Mouse (Mus musculus): ENCODE data around the gene Tcfl5. TPM values are rescaled to one million over a fixed set of nuclear protein-coding genes. Genes with fewer than 3 reads are reported as not detected.

Gene Tcfl5
- total RNA-seq, 1 experiment: 44.9 TPM

DNA sequence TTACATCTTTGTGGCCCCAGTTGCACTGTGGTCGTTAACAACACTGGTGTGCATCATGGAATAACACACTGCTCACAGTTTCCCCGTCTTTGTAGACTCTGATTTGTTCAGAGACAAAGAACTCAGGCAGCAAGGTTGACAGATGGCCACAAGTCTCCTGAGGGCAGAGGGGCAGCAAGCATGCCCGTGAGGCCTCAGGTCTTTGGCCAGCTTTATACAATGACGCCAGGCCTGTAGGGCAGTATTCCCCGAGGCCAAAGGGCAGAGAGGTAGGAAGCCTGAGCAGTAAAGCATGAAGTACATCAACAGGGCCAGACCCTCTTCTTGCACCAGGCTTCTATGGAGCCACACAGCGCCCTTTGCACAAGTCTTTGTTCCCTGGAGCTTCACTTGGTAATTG is 12.6 kb upstream of the Tcfl5 start:
- no peak for DNase-seq (ENCODE audit: low read depth, low spot score)
- H3K27ac ChIP-seq (ENCODE audit: insufficient read depth, low read depth, low read length, poor library complexity, severe bottlenecking): no peak overlapping the region
- H3K4me3 ChIP-seq (ENCODE audit: insufficient read depth in 1 of 2, low read depth in 1 of 2, low read length in 2 of 2, poor library complexity in 1 of 2, severe bottlenecking in 1 of 2): no peak overlapping the region
- in situ Hi-C loops (cut with MboI; ENCODE audit: low sequenced_read_pairs in 2 of 2, unreplicated experiment in 2 of 2): no loop called here
- no peaks in the 10 kb centered on the region for H3K36me3 ChIP-seq (ENCODE audit: control insufficient read depth, insufficient read depth, low read length, poor library complexity, severe bottlenecking)
- no peaks in the 10 kb centered on the region for H3K9me3 ChIP-seq (ENCODE audit: control insufficient read depth, insufficient read depth, low read depth, low read length)
- H3K9ac ChIP-seq (ENCODE audit: insufficient read depth, low read depth, low read length, poor library complexity, severe bottlenecking): no peak overlapping the region
- TF ChIP-seq HCFC1 (IDR thresholded peaks at IDR 0.05; ENCODE audit: borderline replicate concordance, insufficient read depth, low read length): no peak
- no peak for TF ChIP-seq MAFK (IDR thresholded peaks at IDR 0.05; ENCODE audit: insufficient read depth, low read depth, low read length)
- TF ChIP-seq ZNF384 (IDR thresholded peaks at IDR 0.05; ENCODE audit: low read depth, low read length): no peak
- TF ChIP-seq CHD2 (IDR thresholded peaks at IDR 0.05; ENCODE audit: low read depth, low read length): no peak
- TF ChIP-seq ZC3H11A (IDR thresholded peaks at IDR 0.05; ENCODE audit: borderline replicate concordance, low read depth, low read length): no peak
- peaks cover 0 to 6% of the 10 kb centered on the region in 2 experiments; a peak in 2 of 4 replicates for H3K4me1 ChIP-seq (ENCODE audit: control insufficient read depth in 2 of 2, insufficient read depth in 2 of 2, low read length in 2 of 2, poor library complexity in 1 of 2)

DNA sequence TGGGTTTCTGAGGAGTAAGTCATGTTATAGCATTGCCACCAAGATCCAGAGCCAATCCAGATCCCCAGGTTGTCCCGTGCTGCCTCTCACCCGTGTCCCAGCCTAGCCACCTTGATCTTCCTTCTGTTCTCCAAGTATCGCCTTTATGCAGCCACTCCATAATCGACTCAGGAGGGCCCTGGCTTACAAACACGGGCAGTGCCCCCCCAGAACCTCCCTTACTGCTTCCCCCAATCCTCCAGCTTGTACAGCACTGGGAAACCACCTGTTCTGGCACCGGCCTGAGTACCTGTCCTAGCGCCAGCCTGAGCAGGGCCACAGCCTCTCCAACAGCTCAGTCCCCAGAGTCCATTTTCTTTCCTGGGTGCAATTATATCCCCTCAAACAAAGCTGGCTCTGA is 12.2 kb upstream of the Tcfl5 start:
- Histone ChIP-seq H3K4me3 (ENCODE audit: insufficient read depth in 1 of 2, low read depth in 1 of 2, low read length in 2 of 2, poor library complexity in 1 of 2, severe bottlenecking in 1 of 2) (no peak overlapping the region), H3K36me3 (ENCODE audit: control insufficient read depth, insufficient read depth, low read length, poor library complexity, severe bottlenecking) (no peaks in the 10 kb centered on the region), H3K9me3 (ENCODE audit: control insufficient read depth, insufficient read depth, low read depth, low read length) (no peaks in the 10 kb centered on the region), H3K27ac (ENCODE audit: insufficient read depth, low read depth, low read length, poor library complexity, severe bottlenecking) (no peak overlapping the region), H3K4me1 (ENCODE audit: control insufficient read depth in 2 of 2, insufficient read depth in 2 of 2, low read length in 2 of 2, poor library complexity in 1 of 2) (peaks cover 0 to 6% of the 10 kb centered on the region in 2 experiments; a peak in 2 of 4 replicates), H3K9ac (ENCODE audit: insufficient read depth, low read depth, low read length, poor library complexity, severe bottlenecking) (no peak overlapping the region)
- no peak for DNase-seq (ENCODE audit: low read depth, low spot score)
- in situ Hi-C loops (cut with MboI; ENCODE audit: low sequenced_read_pairs in 2 of 2, unreplicated experiment in 2 of 2): no loop called here
- TF ChIP-seq HCFC1 (IDR thresholded peaks at IDR 0.05; ENCODE audit: borderline replicate concordance, insufficient read depth, low read length): no peak
- TF ChIP-seq CHD2 (IDR thresholded peaks at IDR 0.05; ENCODE audit: low read depth, low read length): no peak
- TF ChIP-seq ZNF384 (IDR thresholded peaks at IDR 0.05; ENCODE audit: low read depth, low read length): no peak
- no peak for TF ChIP-seq ZC3H11A (IDR thresholded peaks at IDR 0.05; ENCODE audit: borderline replicate concordance, low read depth, low read length)
- no peak for TF ChIP-seq MAFK (IDR thresholded peaks at IDR 0.05; ENCODE audit: insufficient read depth, low read depth, low read length)

DNA sequence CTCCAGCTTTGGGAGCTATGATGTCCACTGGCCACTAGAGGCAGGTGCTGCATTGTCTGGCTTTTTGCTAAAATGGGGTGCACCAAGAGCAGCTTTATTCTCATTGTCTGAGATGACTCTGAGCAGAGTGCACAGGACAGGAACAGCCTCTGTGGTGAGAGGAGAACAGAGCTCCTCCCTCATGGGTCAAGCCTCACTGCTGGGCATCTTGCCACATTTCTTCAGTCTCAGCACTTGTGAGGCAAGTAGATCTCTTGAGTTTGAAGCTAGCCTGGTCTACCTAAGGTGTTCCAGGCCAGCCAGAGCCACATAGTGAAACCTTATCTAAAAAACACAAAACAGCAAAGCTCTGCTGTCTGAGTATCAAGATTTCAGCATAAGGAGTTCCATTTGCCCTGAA is 4.3 kb upstream of the Tcfl5 start:
- Histone ChIP-seq H3K27ac (ENCODE audit: insufficient read depth, low read depth, low read length, poor library complexity, severe bottlenecking) (no peak overlapping the region), H3K4me1 (ENCODE audit: control insufficient read depth in 2 of 2, insufficient read depth in 2 of 2, low read length in 2 of 2, poor library complexity in 1 of 2) (no peaks in the 10 kb centered on the region), H3K9me3 (ENCODE audit: control insufficient read depth, insufficient read depth, low read depth, low read length) (no peaks in the 10 kb centered on the region), H3K9ac (ENCODE audit: insufficient read depth, low read depth, low read length, poor library complexity, severe bottlenecking) (no peak overlapping the region), H3K36me3 (ENCODE audit: control insufficient read depth, insufficient read depth, low read length, poor library complexity, severe bottlenecking) (no peaks in the 10 kb centered on the region), H3K4me3 (ENCODE audit: insufficient read depth in 1 of 2, low read depth in 1 of 2, low read length in 2 of 2, poor library complexity in 1 of 2, severe bottlenecking in 1 of 2) (no peak overlapping the region)
- TF ChIP-seq CHD2 (IDR thresholded peaks at IDR 0.05; ENCODE audit: low read depth, low read length) (no peak), ZNF384 (IDR thresholded peaks at IDR 0.05; ENCODE audit: low read depth, low read length) (no peak), MAFK (IDR thresholded peaks at IDR 0.05; ENCODE audit: insufficient read depth, low read depth, low read length) (no peak), ZC3H11A (IDR thresholded peaks at IDR 0.05; ENCODE audit: borderline replicate concordance, low read depth, low read length) (no peak), HCFC1 (IDR thresholded peaks at IDR 0.05; ENCODE audit: borderline replicate concordance, insufficient read depth, low read length) (no peak)
- DNase-seq (ENCODE audit: low read depth, low spot score): no peak
- in situ Hi-C loops (cut with MboI; ENCODE audit: low sequenced_read_pairs in 2 of 2, unreplicated experiment in 2 of 2): no loop called here

DNA sequence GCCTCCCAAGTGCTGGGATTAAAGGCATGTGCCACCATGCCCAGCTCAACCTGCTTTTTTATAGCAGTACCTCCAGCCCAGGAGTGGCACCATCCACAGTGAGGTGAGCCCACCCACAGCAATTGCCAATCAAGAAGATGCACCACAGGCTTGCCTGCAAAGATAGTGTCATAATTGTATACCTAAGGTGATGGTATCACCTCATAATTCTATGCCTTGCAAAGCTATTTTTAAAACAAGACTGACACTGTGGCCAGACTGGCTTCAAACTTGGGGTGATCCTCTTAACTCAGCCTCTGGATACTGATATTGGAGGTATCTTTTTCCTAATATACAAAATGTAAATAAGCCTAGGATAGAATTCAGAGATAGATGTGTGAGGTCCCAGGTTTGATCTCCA is 1.1 kb upstream of the Tcfl5 start:
- in situ Hi-C loops (cut with MboI; ENCODE audit: low sequenced_read_pairs in 2 of 2, unreplicated experiment in 2 of 2): no loop called here
- Histone ChIP-seq H3K27ac (ENCODE audit: insufficient read depth, low read depth, low read length, poor library complexity, severe bottlenecking) (no peak overlapping the region), H3K9ac (ENCODE audit: insufficient read depth, low read depth, low read length, poor library complexity, severe bottlenecking) (no peak overlapping the region), H3K36me3 (ENCODE audit: control insufficient read depth, insufficient read depth, low read length, poor library complexity, severe bottlenecking) (0 out of 2 replicates have a peak, but pooled peaks cover 2% of the 10 kb centered on the region), H3K4me1 (ENCODE audit: control insufficient read depth in 2 of 2, insufficient read depth in 2 of 2, low read length in 2 of 2, poor library complexity in 1 of 2) (peaks cover 2% of the 10 kb centered on the region in 2 experiments; a peak in 3 of 4 replicates), H3K4me3 (ENCODE audit: insufficient read depth in 1 of 2, low read depth in 1 of 2, low read length in 2 of 2, poor library complexity in 1 of 2, severe bottlenecking in 1 of 2) (no peak overlapping the region), H3K9me3 (ENCODE audit: control insufficient read depth, insufficient read depth, low read depth, low read length) (no peaks in the 10 kb centered on the region)
- DNase-seq (ENCODE audit: low read depth, low spot score): no peak
- TF ChIP-seq MAFK (IDR thresholded peaks at IDR 0.05; ENCODE audit: insufficient read depth, low read depth, low read length): no peak
- no peak for TF ChIP-seq ZC3H11A (IDR thresholded peaks at IDR 0.05; ENCODE audit: borderline replicate concordance, low read depth, low read length)
- no peak for TF ChIP-seq HCFC1 (IDR thresholded peaks at IDR 0.05; ENCODE audit: borderline replicate concordance, insufficient read depth, low read length)
- TF ChIP-seq ZNF384 (IDR thresholded peaks at IDR 0.05; ENCODE audit: low read depth, low read length): no peak
- no peak for TF ChIP-seq CHD2 (IDR thresholded peaks at IDR 0.05; ENCODE audit: low read depth, low read length)
